Mouse (Mus musculus): ENCODE measurements at regions not wholly inside any gene's neighbourhood (a gene's known extent, or its start where the extent isn't known, plus 50 kb on each side); places are given as distances from the start of the nearest gene placed in this dataset.

- no peak for TF ChIP-seq CTCF (IDR thresholded peaks at IDR 0.05; ENCODE audit: insufficient read depth, low read length)
- TF ChIP-seq POLR2A (IDR thresholded peaks at IDR 0.05; ENCODE audit: borderline replicate concordance, extremely low read depth, low read depth, low read length): no peak
- Histone ChIP-seq H3K4me1 (ENCODE audit: control insufficient read depth, insufficient read depth, low read length) (no peaks in the 10 kb centered on the region), H3K4me3 (replicated peaks; ENCODE audit: extremely low read depth, low read depth, low read length) (no peak overlapping the region)
- DNase-seq: peak; percentile 14
- 59% methylated on average over 6 of the region's 6 CpGs for WGBS
Observed at GRCm38 (mm10) chr1:186307627-186308026, 190.5 kb upstream of the Lyplal1 start.

GRCm38 (mm10) chr1:186297464-186297863 is 180.4 kb upstream of the Lyplal1 start:
- Histone ChIP-seq H3K4me3 (replicated peaks; ENCODE audit: extremely low read depth, low read depth, low read length) (no peak overlapping the region), H3K4me1 (ENCODE audit: control insufficient read depth, insufficient read depth, low read length) (no peaks in the 10 kb centered on the region)
- DNase-seq: no peak
- TF ChIP-seq CTCF (IDR thresholded peaks at IDR 0.05; ENCODE audit: insufficient read depth, low read length) (no peak), POLR2A (IDR thresholded peaks at IDR 0.05; ENCODE audit: borderline replicate concordance, extremely low read depth, low read depth, low read length) (no peak)
- WGBS: 78% methylated on average over 7 of the region's 7 CpGs

GRCm38 (mm10) chr1:186295201-186295600 is 178.1 kb upstream of the Lyplal1 start:
- TF ChIP-seq CTCF (IDR thresholded peaks at IDR 0.05; ENCODE audit: insufficient read depth, low read length) (no peak), POLR2A (IDR thresholded peaks at IDR 0.05; ENCODE audit: borderline replicate concordance, extremely low read depth, low read depth, low read length) (no peak)
- Histone ChIP-seq H3K4me3 (replicated peaks; ENCODE audit: extremely low read depth, low read depth, low read length) (no peak overlapping the region), H3K4me1 (ENCODE audit: control insufficient read depth, insufficient read depth, low read length) (no peaks in the 10 kb centered on the region)
- 72% methylated on average over 2 of the region's 2 CpGs for WGBS
- no peak for DNase-seq

- Histone ChIP-seq H3K4me1 (ENCODE audit: control insufficient read depth, insufficient read depth, low read length) (no peaks in the 10 kb centered on the region), H3K4me3 (replicated peaks; ENCODE audit: extremely low read depth, low read depth, low read length) (no peak overlapping the region)
- DNase-seq: no peak
- 61% methylated on average over 2 of the region's 2 CpGs for WGBS
- no peak for TF ChIP-seq CTCF (IDR thresholded peaks at IDR 0.05; ENCODE audit: insufficient read depth, low read length)
- TF ChIP-seq POLR2A (IDR thresholded peaks at IDR 0.05; ENCODE audit: borderline replicate concordance, extremely low read depth, low read depth, low read length): no peak
Observed at GRCm38 (mm10) chr1:186294635-186295034, 177.5 kb upstream of the Lyplal1 start.

- TF ChIP-seq CTCF (IDR thresholded peaks at IDR 0.05; ENCODE audit: insufficient read depth, low read length) (no peak), POLR2A (IDR thresholded peaks at IDR 0.05; ENCODE audit: borderline replicate concordance, extremely low read depth, low read depth, low read length) (no peak)
- no peak for DNase-seq
- Histone ChIP-seq H3K4me3 (replicated peaks; ENCODE audit: extremely low read depth, low read depth, low read length) (no peak overlapping the region), H3K4me1 (ENCODE audit: control insufficient read depth, insufficient read depth, low read length) (no peaks in the 10 kb centered on the region)
- 90% methylated on average over 2 of the region's 2 CpGs for WGBS
Observed at GRCm38 (mm10) chr1:186289117-186289516, 172.0 kb upstream of the Lyplal1 start.

GRCm38 (mm10) chr1:186287831-186288230 is 170.7 kb upstream of the Lyplal1 start:
- no peaks in the 10 kb centered on the region for H3K4me1 ChIP-seq (ENCODE audit: control insufficient read depth, insufficient read depth, low read length)
- TF ChIP-seq POLR2A (IDR thresholded peaks at IDR 0.05; ENCODE audit: borderline replicate concordance, extremely low read depth, low read depth, low read length): no peak
- no peak for TF ChIP-seq CTCF (IDR thresholded peaks at IDR 0.05; ENCODE audit: insufficient read depth, low read length)
- no peak overlapping the region for H3K4me3 ChIP-seq (replicated peaks; ENCODE audit: extremely low read depth, low read depth, low read length)
- no peak for DNase-seq
- 79% methylated on average over 8 of the region's 8 CpGs for WGBS

GRCm38 (mm10) chr1:186286401-186286800 is 169.3 kb upstream of the Lyplal1 start:
- no peak overlapping the region for H3K4me3 ChIP-seq (replicated peaks; ENCODE audit: extremely low read depth, low read depth, low read length)
- no peaks in the 10 kb centered on the region for H3K4me1 ChIP-seq (ENCODE audit: control insufficient read depth, insufficient read depth, low read length)
- no peak for DNase-seq
- 80% methylated on average over 4 of the region's 4 CpGs for WGBS
- TF ChIP-seq POLR2A (IDR thresholded peaks at IDR 0.05; ENCODE audit: borderline replicate concordance, extremely low read depth, low read depth, low read length) (no peak), CTCF (IDR thresholded peaks at IDR 0.05; ENCODE audit: insufficient read depth, low read length) (no peak)

GRCm38 (mm10) chr1:186277981-186278634 is 161.0 kb upstream of the Lyplal1 start:
- Histone ChIP-seq H3K4me3 (replicated peaks; ENCODE audit: extremely low read depth, low read depth, low read length) (no peak overlapping the region), H3K4me1 (ENCODE audit: control insufficient read depth, insufficient read depth, low read length) (no peaks in the 10 kb centered on the region)
- TF ChIP-seq POLR2A (IDR thresholded peaks at IDR 0.05; ENCODE audit: borderline replicate concordance, extremely low read depth, low read depth, low read length) (no peak), CTCF (IDR thresholded peaks at IDR 0.05; ENCODE audit: insufficient read depth, low read length) (no peak)
- DNase-seq: no peak
- 66% methylated on average over 11 of the region's 11 CpGs for WGBS

- no peak for TF ChIP-seq CTCF (IDR thresholded peaks at IDR 0.05; ENCODE audit: insufficient read depth, low read length)
- no peak for TF ChIP-seq POLR2A (IDR thresholded peaks at IDR 0.05; ENCODE audit: borderline replicate concordance, extremely low read depth, low read depth, low read length)
- no peak overlapping the region for H3K4me3 ChIP-seq (replicated peaks; ENCODE audit: extremely low read depth, low read depth, low read length)
- DNase-seq: no peak
- no peaks in the 10 kb centered on the region for H3K4me1 ChIP-seq (ENCODE audit: control insufficient read depth, insufficient read depth, low read length)
- WGBS: 83% methylated on average over 2 of the region's 2 CpGs
Observed at GRCm38 (mm10) chr1:186271436-186271835, 154.3 kb upstream of the Lyplal1 start.

GRCm38 (mm10) chr1:186267317-186267716 is 150.2 kb upstream of the Lyplal1 start:
- no peak for DNase-seq
- Histone ChIP-seq H3K4me1 (ENCODE audit: control insufficient read depth, insufficient read depth, low read length) (peaks cover 6% of the 10 kb centered on the region; the same call in 1 of the 2 replicates), H3K4me3 (replicated peaks; ENCODE audit: extremely low read depth, low read depth, low read length) (no peak overlapping the region)
- TF ChIP-seq CTCF (IDR thresholded peaks at IDR 0.05; ENCODE audit: insufficient read depth, low read length) (no peak), POLR2A (IDR thresholded peaks at IDR 0.05; ENCODE audit: borderline replicate concordance, extremely low read depth, low read depth, low read length) (no peak)
- WGBS: 86% methylated on average over 2 of the region's 2 CpGs

Measured in lung, adult 2 months (tissue).